Mouse (Mus musculus): ENCODE results near the gene Zc3h12b. TPM values are rescaled to one million over a fixed set of nuclear protein-coding genes. Genes with fewer than 3 reads are reported as not detected.
"Not testable (repeated sequence)": the region's sequence is repeated elsewhere in the genome, so short reads cannot be mapped to it uniquely, and the experiment has no call there.

Zc3h12b gene
- polyA plus RNA-seq, 1 experiment from 2014 or later, result 2.6 TPM

GRCm38 (mm10) chrX:95956497-95957293, 245.2 kb downstream of the Zc3h12b start, which contains the start of gene Las1l:
Las1l (minus strand) TSS chrX:95956962.
- H3K36me3 ChIP-seq, result peaks cover 3% of the 10 kb centered on the region; the same call in 1 of the 2 replicates
- peak within 1 kb of the TSS; percentile 73 for H3K9ac ChIP-seq
- H3K4me1 ChIP-seq (replicated peaks), result peaks cover 6% of the 10 kb centered on the region
- peak within 1 kb of the TSS; percentile 64 for H3K4me2 ChIP-seq
- H3K9me3 ChIP-seq, result no peaks in the 10 kb centered on the region
- peak within 1 kb of the TSS; percentile 56 for H3K4me3 ChIP-seq
- ATAC-seq (ENCODE audit: low FRiP score), result peak; percentile 100
- 17% methylated on average over 42 of the region's 42 CpGs for WGBS
- peak within 1 kb of the TSS; percentile 30; the same call in 1 of the 2 replicates for H3K27ac ChIP-seq
- H3K27me3 ChIP-seq, result no peaks in the 10 kb centered on the region

GRCm38 (mm10) chrX:95957461-95957860, 246.0 kb downstream of the Zc3h12b start:
- not testable (repeated sequence) for H3K9me3 ChIP-seq; H3K27ac ChIP-seq; H3K4me1 ChIP-seq (replicated peaks); H3K36me3 ChIP-seq; H3K27me3 ChIP-seq
- peak; percentile 38 for ATAC-seq (ENCODE audit: low FRiP score)
- Histone ChIP-seq H3K4me3 (peak overlapping the region; percentile 30), H3K9ac (0 out of 2 replicates have a peak overlapping the region, but pooled peaks have one; percentile 1), H3K4me2 (peak overlapping the region; percentile 42)
- 33% methylated on average over 11 of the region's 11 CpGs for WGBS

- Histone ChIP-seq H3K9me3 (no peaks in the 10 kb centered on the region), H3K4me1 (replicated peaks) (no peaks in the 10 kb centered on the region), H3K27ac (no peak overlapping the region), H3K27me3 (no peaks in the 10 kb centered on the region), H3K4me3 (no peak overlapping the region), H3K4me2 (no peak overlapping the region), H3K9ac (no peak overlapping the region), H3K36me3 (no peaks in the 10 kb centered on the region)
- WGBS, result 85% methylated on average over 2 of the region's 2 CpGs
- no peak for ATAC-seq (ENCODE audit: low FRiP score)
Measured at GRCm38 (mm10) chrX:95963366-95963765, 251.9 kb downstream of the Zc3h12b start.

GRCm38 (mm10) chrX:95965036-95965435, 253.6 kb downstream of the Zc3h12b start:
- Histone ChIP-seq H3K9ac (no peak overlapping the region), H3K4me2 (no peak overlapping the region), H3K4me3 (no peak overlapping the region), H3K4me1 (replicated peaks) (no peaks in the 10 kb centered on the region), H3K36me3 (no peaks in the 10 kb centered on the region), H3K27me3 (no peaks in the 10 kb centered on the region), H3K27ac (no peak overlapping the region), H3K9me3 (no peaks in the 10 kb centered on the region)
- no peak for ATAC-seq (ENCODE audit: low FRiP score)
- WGBS, result 86% methylated on average over 6 of the region's 6 CpGs

- peak overlapping the region; percentile 41 for H3K4me3 ChIP-seq
- H3K4me2 ChIP-seq, result peak overlapping the region; percentile 54
- ATAC-seq (ENCODE audit: low FRiP score), result peak; percentile 88
- H3K9ac ChIP-seq, result peak overlapping the region; percentile 69
- H3K27ac ChIP-seq, result peak overlapping the region; percentile 90
- WGBS, result 22% methylated on average over 28 of the region's 28 CpGs
- no peaks in the 10 kb centered on the region for H3K36me3 ChIP-seq
- no peaks in the 10 kb centered on the region for H3K4me1 ChIP-seq (replicated peaks)
- no peaks in the 10 kb centered on the region for H3K27me3 ChIP-seq
- H3K9me3 ChIP-seq, result no peaks in the 10 kb centered on the region
Measured at GRCm38 (mm10) chrX:95967847-95968593, 256.5 kb downstream of the Zc3h12b start.

- Histone ChIP-seq H3K27me3 (no peaks in the 10 kb centered on the region), H3K4me2 (peak overlapping the region; percentile 54), H3K9me3 (no peaks in the 10 kb centered on the region), H3K36me3 (no peaks in the 10 kb centered on the region), H3K9ac (peak overlapping the region; percentile 69), H3K4me1 (replicated peaks) (no peaks in the 10 kb centered on the region), H3K27ac (peak overlapping the region; percentile 90), H3K4me3 (peak overlapping the region; percentile 41)
- WGBS, result 23% methylated on average over 6 of the region's 6 CpGs
- ATAC-seq (ENCODE audit: low FRiP score), result peak; percentile 93
Measured at GRCm38 (mm10) chrX:95968594-95968965, 257.1 kb downstream of the Zc3h12b start.

GRCm38 (mm10) chrX:95969116-95969515, 257.6 kb downstream of the Zc3h12b start:
- no peak overlapping the region for H3K4me2 ChIP-seq
- no peaks in the 10 kb centered on the region for H3K9me3 ChIP-seq
- no peak; the same call in 1 of the 2 replicates for ATAC-seq (ENCODE audit: low FRiP score)
- peak overlapping the region; percentile 23; the same call in 1 of the 2 replicates for H3K27ac ChIP-seq
- 23% methylated on average over 6 of the region's 6 CpGs for whole genome bisulfite sequencing
- H3K4me1 ChIP-seq (replicated peaks), result no peaks in the 10 kb centered on the region
- no peak overlapping the region for H3K4me3 ChIP-seq
- no peaks in the 10 kb centered on the region for H3K36me3 ChIP-seq
- H3K27me3 ChIP-seq, result no peaks in the 10 kb centered on the region
- no peak overlapping the region for H3K9ac ChIP-seq

- Histone ChIP-seq H3K27me3 (no peaks in the 10 kb centered on the region), H3K27ac (no peak overlapping the region), H3K9ac (no peak overlapping the region), H3K4me1 (replicated peaks) (no peaks in the 10 kb centered on the region), H3K9me3 (no peaks in the 10 kb centered on the region), H3K4me2 (no peak overlapping the region), H3K4me3 (no peak overlapping the region), H3K36me3 (no peaks in the 10 kb centered on the region)
- WGBS, result 62% methylated on average over 9 of the region's 9 CpGs
- ATAC-seq (ENCODE audit: low FRiP score), result no peak
Measured at GRCm38 (mm10) chrX:95969936-95970335, 258.5 kb downstream of the Zc3h12b start.

Other genes with a start within 250 kb of the Zc3h12b start
- 0.17 and 0.21 TPM in 2 replicates for gene Asb12, start 153.7 kb upstream of the Zc3h12b start, polyA plus RNA-seq (2015; fragmentation: Nextera tagmentation; extraction: Ambion mirVana)
- not detected in 2 replicates for gene Pfn5, start 153.6 kb upstream of the Zc3h12b start, polyA plus RNA-seq (2015; fragmentation: Nextera tagmentation; extraction: Ambion mirVana)
- gene Zc4h2, start 53.2 kb upstream of the Zc3h12b start, polyA plus RNA-seq (2015; fragmentation: Nextera tagmentation; extraction: Ambion mirVana), result 80.1 and 81.8 TPM in 2 replicates
- gene Las1l, start 245.3 kb downstream of the Zc3h12b start, polyA plus RNA-seq (2015; fragmentation: Nextera tagmentation; extraction: Ambion mirVana), result 97.7 and 105 TPM in 2 replicates